Mouse (Mus musculus) intestine, embryonic 16.5 days (tissue): Measurements from ENCODE around the gene Spsb2. TPM values are rescaled to one million over a fixed set of nuclear protein-coding genes. Genes with fewer than 3 reads are reported as not detected.

ENCODE experiments used
- ATAC-seq: fragments of 200-750 bp; cut with Nextera tagmentation; 2 replicates; pipeline ENCODE4 v1.8.0; 2017; ENCODE audit warnings: moderate TSS enrichment, moderate library complexity
- H3K27ac ChIP-seq: fragments of 300-500 bp; sonication (generic); 2 replicates; pipeline ENCODE4 v1.5.1; 2014; ENCODE audit warnings: mild to moderate bottlenecking, low read length
- H3K27me3 ChIP-seq: fragments of 300-500 bp; sonication (generic); replicated peaks from 2 replicates; pipeline ENCODE4 v1.6.1; 2014; ENCODE audit warnings: low read length, control low read depth, mixed read lengths; ENCODE audit not compliant: control insufficient read depth, insufficient read depth
- H3K36me3 ChIP-seq: fragments of 300-500 bp; sonication (generic); 2 replicates; pipeline ENCODE4 v1.6.1; 2014; ENCODE audit warnings: low read length, control low read depth; ENCODE audit not compliant: control insufficient read depth, insufficient read depth
- H3K4me1 ChIP-seq: fragments of 300-500 bp; sonication (generic); 2 replicates; pipeline ENCODE4 v1.6.1; 2014; ENCODE audit warnings: low read length, control low read depth, mixed read lengths; ENCODE audit not compliant: control insufficient read depth, insufficient read depth
- H3K4me2 ChIP-seq: fragments of 300-500 bp; sonication (generic); 2 replicates; pipeline ENCODE4 v1.6.1; 2014; ENCODE audit warnings: low read depth, low read length, control low read depth
- H3K4me3 ChIP-seq: fragments of 300-500 bp; sonication (generic); 2 replicates; pipeline ENCODE4 v1.5.1; 2014; ENCODE audit warnings: mild to moderate bottlenecking, low read length
- H3K9ac ChIP-seq: fragments of 300-500 bp; sonication (generic); 2 replicates; pipeline ENCODE4 v1.6.1; 2014; ENCODE audit warnings: low read depth, low read length
- H3K9me3 ChIP-seq: fragments of 300-500 bp; sonication (generic); 2 replicates; pipeline ENCODE4 v1.6.1; 2016; ENCODE audit warnings: low read length, control low read depth; ENCODE audit not compliant: control insufficient read depth
- WGBS: fragments of 180-500 bp; shearing (Covaris S2); extraction: QIAGEN DNeasy Blood & Tissue Kit; methylation state at CpG from one replicate; pipeline ENCODE4 v1.1.7; 2014; 5-methylcytosine and 5-hydroxymethylcytosine counted together
- polyA plus RNA-seq: library from polyadenylated mRNA; unstranded; fragments of >200 nt; fragmentation: Nextera tagmentation; extraction: Ambion mirVana; gene quantifications from 2 replicates; pipeline ENCODE4 v1.2.1, GENCODE M21; 2015

The Spsb2 gene
- polyA plus RNA-seq, 1 experiment from 2014 or later = 25.7 TPM

- H3K4me1 ChIP-seq = peaks cover 16% of the 10 kb centered on the region
- H3K4me3 ChIP-seq = peak overlapping the region; percentile 70
- H3K36me3 ChIP-seq = no peaks in the 10 kb centered on the region
- no peak for ATAC-seq
- H3K9me3 ChIP-seq = no peaks in the 10 kb centered on the region
- H3K27me3 ChIP-seq = peaks cover 18% of the 10 kb centered on the region; the same call in 1 of the 2 replicates
- H3K4me2 ChIP-seq = peak overlapping the region; percentile 96
- H3K27ac ChIP-seq = peak overlapping the region; percentile 92; the same call in 1 of the 2 replicates
- H3K9ac ChIP-seq = peak overlapping the region; percentile 88
- WGBS = 26% methylated on average over 26 of the region's 26 CpGs
Measured at GRCm38 (mm10) chr6:124857840-124858530, 49.5 kb downstream of the Spsb2 start.

GRCm38 (mm10) chr6:124858561-124859318, 50.3 kb downstream of the Spsb2 start:
- no peak for ATAC-seq
- 78% methylated on average over 27 of the region's 28 CpGs for WGBS

GRCm38 (mm10) chr6:124859725-124860124, 51.3 kb downstream of the Spsb2 start:
- Histone ChIP-seq H3K4me3 (no peak overlapping the region), H3K9ac (peak overlapping the region; percentile 20; the same call in 1 of the 2 replicates)

More at GRCm38 (mm10) chr6:124858561-124859318, 50.3 kb downstream of the Spsb2 start:
- Histone ChIP-seq H3K36me3 (no peaks in the 10 kb centered on the region), H3K4me1 (peaks cover 22% of the 10 kb centered on the region), H3K27ac (no peak overlapping the region), H3K4me2 (no peak overlapping the region), H3K27me3 (peaks cover 18% of the 10 kb centered on the region; the same call in 1 of the 2 replicates), H3K4me3 (no peak overlapping the region), H3K9me3 (no peaks in the 10 kb centered on the region), H3K9ac (0 out of 2 replicates have a peak overlapping the region, but pooled peaks have one; percentile 88)

More at GRCm38 (mm10) chr6:124859725-124860124, 51.3 kb downstream of the Spsb2 start:
- no peak overlapping the region for H3K27ac ChIP-seq
- H3K9me3 ChIP-seq = no peaks in the 10 kb centered on the region
- peak; percentile 22; the same call in 1 of the 2 replicates for ATAC-seq
- 9% methylated on average over 12 of the region's 12 CpGs for WGBS
- H3K27me3 ChIP-seq = peaks cover 18% of the 10 kb centered on the region; the same call in 1 of the 2 replicates
- no peaks in the 10 kb centered on the region for H3K36me3 ChIP-seq
- H3K4me2 ChIP-seq = no peak overlapping the region
- peaks cover 23% of the 10 kb centered on the region for H3K4me1 ChIP-seq

Other genes starting within 250 kb of the Spsb2 start
- gene C1rb, start 238.4 kb upstream of the Spsb2 start, polyA plus RNA-seq = not detected in 2 replicates
- gene C1s2, start 172.6 kb upstream of the Spsb2 start, polyA plus RNA-seq = 0.06 TPM in 1 of 2 replicates, not detected in the other
- 195 and 219 TPM in 2 replicates for gene Lpcat3, start 145.6 kb upstream of the Spsb2 start, polyA plus RNA-seq
- 202 and 222 TPM in 2 replicates for gene Emg1, start 96.5 kb upstream of the Spsb2 start, polyA plus RNA-seq
- 471 and 489 TPM in 2 replicates for gene Phb2, start 96.3 kb upstream of the Spsb2 start, polyA plus RNA-seq
- gene Ptpn6, start 69.9 kb upstream of the Spsb2 start, polyA plus RNA-seq = 20.4 and 22.5 TPM in 2 replicates
- 309 and 334 TPM in 2 replicates for gene Grcc10, start 67.3 kb upstream of the Spsb2 start, polyA plus RNA-seq
- not detected in 2 replicates for gene Gm45234, start 52.6 kb upstream of the Spsb2 start, polyA plus RNA-seq
- gene Atn1, start 52.1 kb upstream of the Spsb2 start, polyA plus RNA-seq = 8.3 and 8.8 TPM in 2 replicates
- 7.1 and 7.9 TPM in 2 replicates for gene Eno2, start 39.0 kb upstream of the Spsb2 start, polyA plus RNA-seq
- 0.18 and 0.26 TPM in 2 replicates for gene Lrrc23, start 28.9 kb upstream of the Spsb2 start, polyA plus RNA-seq
- 1,250 and 1,271 TPM in 2 replicates for gene Tpi1, start 5.6 kb downstream of the Spsb2 start, polyA plus RNA-seq
- gene Usp5, start 20.8 kb downstream of the Spsb2 start, polyA plus RNA-seq = 106 and 117 TPM in 2 replicates
- 153 and 183 TPM in 2 replicates for gene Cdca3, start 20.9 kb downstream of the Spsb2 start, polyA plus RNA-seq
- 0.70 and 1.7 TPM in 2 replicates for gene Gnb3, start 31.6 kb downstream of the Spsb2 start, polyA plus RNA-seq
- 5.6 and 7.2 TPM in 2 replicates for gene P3h3, start 49.1 kb downstream of the Spsb2 start, polyA plus RNA-seq
- 0.75 and 0.77 TPM in 2 replicates for gene Gpr162, start 55.3 kb downstream of the Spsb2 start, polyA plus RNA-seq
- gene Cd4, start 79.6 kb downstream of the Spsb2 start, polyA plus RNA-seq = 0.44 and 0.70 TPM in 2 replicates
- 1.9 TPM in 2 replicates for gene Lag3, start 103.0 kb downstream of the Spsb2 start, polyA plus RNA-seq
- gene Ptms, start 111.4 kb downstream of the Spsb2 start, polyA plus RNA-seq = 87.8 and 173 TPM in 2 replicates
- gene Mlf2, start 122.7 kb downstream of the Spsb2 start, polyA plus RNA-seq = 296 and 299 TPM in 2 replicates
- gene Cops7a, start 156.9 kb downstream of the Spsb2 start, polyA plus RNA-seq = 170 and 176 TPM in 2 replicates
- gene Pianp, start 188.0 kb downstream of the Spsb2 start, polyA plus RNA-seq = 1.9 and 2.0 TPM in 2 replicates
- gene Zfp384, start 200.5 kb downstream of the Spsb2 start, polyA plus RNA-seq = 8.9 and 10.3 TPM in 2 replicates
- 96.0 and 105 TPM in 2 replicates for gene Ing4, start 231.1 kb downstream of the Spsb2 start, polyA plus RNA-seq
- gene Acrbp, start 241.0 kb downstream of the Spsb2 start, polyA plus RNA-seq = 9.8 and 10.6 TPM in 2 replicates